Mouse (Mus musculus): Measurements from ENCODE around the gene Zfyve1.

The Zfyve1 gene

GRCm38 (mm10) chr12:83525822-83526544 lies 71.0 kb downstream of the Zfyve1 start:
- intact Hi-C loops (cut with DNase I), result loop anchor here (10.0 kb wide), 1 partner anchor 109 kb away; the partner anchor contains the start of gene Rbm25

DNA sequence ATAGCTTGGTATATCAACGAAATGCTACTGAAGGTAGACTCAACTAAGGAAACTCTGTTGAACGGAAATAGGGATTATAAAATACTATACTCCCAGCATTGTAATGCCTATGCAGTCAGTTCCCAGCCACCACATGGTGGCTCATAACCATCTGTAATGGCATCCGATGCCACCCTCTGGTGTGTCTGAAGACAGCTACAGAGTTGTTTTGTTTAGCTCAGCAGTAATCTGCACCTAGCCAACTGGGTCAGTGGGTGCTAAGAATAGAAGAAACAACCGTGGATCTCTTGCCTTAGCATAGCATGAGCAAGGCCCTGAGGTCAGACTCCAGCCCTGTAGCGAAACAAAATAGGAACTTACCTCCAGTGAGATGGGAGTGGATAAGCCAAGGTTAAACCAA lies 72.7 kb downstream of the Zfyve1 start:
- intact Hi-C loops (cut with DNase I), result loop anchor here (10.0 kb wide), 1 partner anchor 110 kb away; the partner anchor contains the start of gene Rbm25

GRCm38 (mm10) chr12:83523892-83524291 lies 73.1 kb downstream of the Zfyve1 start:
- intact Hi-C loops (cut with DNase I), result loop anchor here (10.0 kb wide), 1 partner anchor 111 kb away; the partner anchor contains the start of gene Rbm25

DNA sequence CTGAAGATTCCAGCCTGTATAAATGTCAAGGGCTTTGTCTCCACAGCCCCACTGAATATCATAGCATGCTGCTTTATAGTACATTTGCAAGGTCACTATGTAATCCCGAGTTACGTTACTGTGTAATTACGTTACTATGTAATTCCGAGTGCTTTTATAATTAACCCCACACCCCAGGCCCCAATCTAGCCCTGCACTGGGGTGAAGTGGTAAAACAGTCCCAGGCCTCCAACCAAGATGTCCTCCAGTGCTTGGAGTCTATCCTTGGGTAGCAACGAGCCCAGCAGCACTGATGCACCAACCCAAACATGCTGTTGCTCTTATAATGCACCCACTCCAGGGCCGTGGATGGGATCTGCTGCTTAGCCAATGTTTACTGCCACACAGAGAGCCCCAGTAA lies 74.0 kb downstream of the Zfyve1 start:
- intact Hi-C loops (cut with DNase I), result loop anchor here (10.0 kb wide), 1 partner anchor 112 kb away; the partner anchor contains the start of gene Rbm25

- intact Hi-C loops (cut with DNase I), result loop anchor here (10.0 kb wide), 1 partner anchor 114 kb away; the partner anchor contains the start of gene Rbm25
Observed at GRCm38 (mm10) chr12:83521083-83521482, 75.9 kb downstream of the Zfyve1 start.

DNA sequence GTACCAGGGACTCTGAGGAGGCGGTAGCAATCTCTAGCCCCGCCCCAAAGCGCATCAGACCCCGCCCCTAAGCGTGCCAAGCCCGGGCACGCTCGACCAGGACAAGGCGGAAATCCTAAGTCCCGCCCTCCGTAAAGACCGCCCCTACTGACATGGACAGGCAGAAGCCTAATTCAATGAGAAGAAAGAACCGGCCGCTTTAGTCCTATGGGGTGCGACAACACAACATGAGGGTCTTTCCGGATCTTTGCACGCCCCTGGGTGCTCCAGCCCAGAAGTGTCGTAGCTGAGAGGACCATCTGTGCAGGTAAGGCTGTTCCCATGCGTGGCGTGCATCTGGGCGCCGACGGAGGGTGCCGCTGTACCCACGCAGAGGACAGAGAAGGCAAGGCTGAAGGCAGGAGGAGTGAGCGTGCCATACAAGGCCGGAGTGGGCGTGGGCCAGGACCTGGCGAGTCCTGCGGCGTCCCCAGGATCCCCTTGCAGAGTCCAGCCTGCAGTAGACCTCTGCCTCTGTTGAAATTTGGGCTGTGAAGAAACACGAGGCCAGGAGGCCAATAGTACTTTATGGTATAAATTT lies 76.6 kb downstream of the Zfyve1 start, which contains the start of gene Dcaf4:
Gene Dcaf4, plus strand, starts transcription at position 156 of the 580 bp plus-strand sequence.
- intact Hi-C loops (cut with DNase I), result loop anchor here (10.0 kb wide), 1 partner anchor 114 kb away; the partner anchor contains the start of gene Rbm25

DNA sequence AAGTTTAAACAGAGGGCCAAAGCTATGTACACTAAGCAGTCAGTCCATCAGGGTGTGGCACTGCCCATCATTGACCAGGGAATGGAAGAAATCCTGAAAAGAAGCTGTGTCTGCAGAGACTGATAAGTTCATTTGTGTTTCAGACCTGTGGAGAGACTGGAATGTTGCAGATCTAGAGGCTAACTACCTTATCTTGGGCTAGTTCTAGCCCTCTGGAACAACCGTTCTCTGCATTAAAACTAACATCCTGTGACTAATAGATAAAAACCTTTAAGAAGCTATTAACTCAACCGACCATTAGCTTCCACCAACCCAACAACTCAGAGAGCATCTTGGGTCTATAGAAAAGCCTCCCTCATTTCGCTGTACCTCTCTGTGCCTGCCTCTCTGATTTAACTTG lies 79.4 kb downstream of the Zfyve1 start:
- intact Hi-C loops (cut with DNase I), result no loop called here

DNA sequence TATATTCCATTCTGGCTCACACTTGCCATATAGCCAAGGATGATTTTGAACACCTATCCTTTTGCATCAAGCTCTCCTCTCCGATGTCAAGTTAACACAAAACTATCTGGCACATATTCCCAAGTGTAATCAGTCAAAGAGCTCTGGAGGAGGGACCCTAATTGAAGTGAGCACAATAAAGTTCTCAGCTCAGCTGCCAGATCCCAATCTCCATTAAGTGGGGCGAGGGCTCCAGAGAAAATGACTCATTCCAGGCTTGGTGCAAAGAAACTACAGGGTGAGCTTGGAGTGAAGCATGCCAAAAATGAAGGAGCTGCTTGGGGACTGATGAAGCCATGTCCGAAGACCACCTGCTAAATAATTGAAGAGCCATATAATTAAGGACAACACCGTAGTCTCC lies 82.8 kb downstream of the Zfyve1 start:
- intact Hi-C loops (cut with DNase I), result no loop called here

DNA sequence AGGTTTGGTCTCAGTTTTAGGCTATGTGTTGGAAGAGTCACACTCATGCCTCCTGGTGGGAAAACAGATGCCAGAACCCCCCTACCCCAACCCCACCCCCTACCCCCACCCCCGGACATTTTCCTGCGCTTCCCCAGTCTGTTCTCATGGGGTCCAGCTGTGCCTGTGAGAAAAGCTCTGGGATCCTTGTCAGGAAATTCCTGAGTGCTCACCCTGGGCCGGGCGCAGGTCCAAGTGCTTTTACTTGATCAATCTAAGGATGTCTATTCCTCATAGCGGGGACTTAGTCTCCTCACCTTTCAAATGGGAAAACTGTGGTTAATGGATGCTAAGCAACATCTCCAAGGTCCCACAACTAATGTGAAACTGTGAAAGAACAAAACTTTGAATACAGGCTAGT lies 83.8 kb downstream of the Zfyve1 start:
- intact Hi-C loops (cut with DNase I), result no loop called here

DNA sequence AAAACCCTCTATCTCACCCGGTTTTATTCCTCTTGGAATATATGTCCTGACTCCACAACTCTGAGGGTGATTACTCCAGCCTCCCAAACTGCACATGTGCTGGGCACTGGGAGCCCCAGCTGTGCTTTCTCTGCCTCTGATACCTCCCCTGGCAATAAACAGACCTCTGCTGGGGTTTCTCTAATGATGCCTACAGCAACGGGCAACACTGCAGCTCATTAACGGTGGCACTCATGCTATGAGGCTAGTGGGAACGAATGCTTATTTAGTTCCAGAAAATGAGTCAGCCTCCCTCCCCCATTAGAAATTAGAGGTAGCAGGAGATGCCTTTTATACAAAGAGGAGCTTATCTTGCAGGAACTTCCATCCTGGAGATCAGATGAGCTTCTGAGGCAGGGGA lies 84.2 kb downstream of the Zfyve1 start:
- intact Hi-C loops (cut with DNase I), result no loop called here

GRCm38 (mm10) chr12:83510586-83510985 lies 86.4 kb downstream of the Zfyve1 start:
- intact Hi-C loops (cut with DNase I), result no loop called here

GRCm38 (mm10) chr12:83506543-83506942 lies 90.5 kb downstream of the Zfyve1 start:
- intact Hi-C loops (cut with DNase I), result no loop called here

DNA sequence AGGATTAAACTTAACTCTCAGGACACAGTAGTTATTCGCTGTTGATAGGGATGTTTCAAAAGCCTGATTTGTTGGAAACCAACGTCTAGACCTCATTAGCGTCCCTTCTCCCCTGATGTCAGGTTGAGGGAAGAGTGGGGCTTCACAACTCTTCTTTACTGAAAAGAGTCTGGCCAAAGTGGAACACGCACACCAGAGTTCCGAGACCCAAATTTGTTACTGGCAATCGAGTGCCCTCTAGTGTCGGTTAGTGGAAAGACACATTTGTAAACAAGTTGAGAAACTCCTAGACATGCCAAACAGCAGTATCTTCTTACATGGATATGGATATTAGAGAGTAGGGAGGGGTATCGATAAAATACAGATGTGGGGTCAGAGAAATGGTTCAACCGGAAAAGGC lies 94.8 kb downstream of the Zfyve1 start:
- intact Hi-C loops (cut with DNase I), result loop anchor here (1.0 kb wide), 1 partner anchor 388 kb away; no protein-coding TSS in a partner anchor

DNA sequence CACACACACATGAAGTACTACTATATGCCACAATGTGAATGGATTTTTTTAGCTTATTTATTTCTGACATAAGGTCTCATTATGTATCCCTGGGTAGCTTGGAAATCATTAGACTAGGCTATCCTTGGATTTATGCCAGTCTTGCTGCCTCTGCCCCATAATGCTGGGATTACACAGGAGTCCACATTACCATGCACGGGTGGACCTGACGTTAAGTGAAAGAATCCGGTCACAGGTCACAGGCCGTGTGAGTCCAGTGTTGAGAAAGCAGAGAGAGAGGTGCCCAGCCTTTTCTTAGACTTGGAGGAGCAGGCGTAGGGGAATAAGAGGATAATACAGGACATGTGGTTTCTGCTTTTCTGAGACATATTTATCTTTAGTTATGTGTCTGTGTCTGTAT lies 97.8 kb downstream of the Zfyve1 start:
- intact Hi-C loops (cut with DNase I), result loop anchor here (5.0 kb wide), 1 partner anchor 277 kb away; no protein-coding TSS in a partner anchor

DNA sequence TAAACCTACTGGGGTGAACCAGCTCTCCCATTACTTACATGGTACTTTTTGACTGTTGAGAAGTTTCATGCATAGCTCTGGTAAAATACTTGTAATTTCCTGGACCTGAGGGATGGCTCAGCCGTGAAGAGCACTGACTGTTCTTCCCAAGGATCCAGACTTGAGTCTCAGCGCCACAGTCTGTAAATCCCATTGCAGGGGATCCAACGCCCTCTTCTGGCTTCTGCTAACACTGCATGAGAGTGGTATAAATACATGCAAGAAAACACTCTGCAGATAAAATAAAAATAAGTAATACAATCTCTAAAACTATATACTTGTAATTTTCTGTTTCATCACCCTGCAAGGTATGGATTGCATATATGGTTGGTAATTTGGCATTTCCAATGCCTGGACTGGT lies 99.1 kb downstream of the Zfyve1 start:
- intact Hi-C loops (cut with DNase I), result loop anchor here (5.0 kb wide), 1 partner anchor 276 kb away; no protein-coding TSS in a partner anchor

DNA sequence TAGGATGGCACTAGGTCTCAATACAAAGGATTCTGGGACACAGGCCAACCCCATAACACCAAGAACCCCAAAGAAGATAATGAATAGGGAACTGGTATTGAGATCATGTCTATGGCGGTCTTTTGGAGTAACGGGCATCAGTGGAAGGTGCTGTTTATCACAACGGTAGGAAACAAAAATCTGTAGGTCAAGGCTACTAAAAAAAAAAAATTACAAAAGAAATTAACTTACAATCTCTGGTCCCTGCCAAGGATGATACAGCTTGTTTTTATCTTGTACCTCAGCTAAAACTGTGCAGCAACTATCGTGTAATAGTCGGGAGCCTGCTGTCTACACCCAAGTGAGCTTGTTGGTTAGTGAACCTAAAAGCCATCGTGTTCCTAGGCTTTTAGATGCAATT lies 100.3 kb downstream of the Zfyve1 start:
- intact Hi-C loops (cut with DNase I), result loop anchor here (5.0 kb wide), 1 partner anchor 274 kb away; no protein-coding TSS in a partner anchor

Data from adrenal gland (tissue).